Mouse (Mus musculus) liver, adult 2 months (tissue): Measurements from ENCODE around the gene Bmp2k.

Experiments
- CTCF ChIP-seq: fragments of 200-500 bp; IDR thresholded peaks from 2 replicates; pipeline ENCODE4 v1.5.1; 2011; ENCODE audit warnings: low read depth, low read length, control low read depth
- POLR2A ChIP-seq: fragments of 200-500 bp; IDR thresholded peaks from 2 replicates; pipeline ENCODE4 v1.6.1; 2011; ENCODE audit warnings: low read length, control low read depth; ENCODE audit not compliant: insufficient read depth; ENCODE audit errors: extremely low read depth

DNA sequence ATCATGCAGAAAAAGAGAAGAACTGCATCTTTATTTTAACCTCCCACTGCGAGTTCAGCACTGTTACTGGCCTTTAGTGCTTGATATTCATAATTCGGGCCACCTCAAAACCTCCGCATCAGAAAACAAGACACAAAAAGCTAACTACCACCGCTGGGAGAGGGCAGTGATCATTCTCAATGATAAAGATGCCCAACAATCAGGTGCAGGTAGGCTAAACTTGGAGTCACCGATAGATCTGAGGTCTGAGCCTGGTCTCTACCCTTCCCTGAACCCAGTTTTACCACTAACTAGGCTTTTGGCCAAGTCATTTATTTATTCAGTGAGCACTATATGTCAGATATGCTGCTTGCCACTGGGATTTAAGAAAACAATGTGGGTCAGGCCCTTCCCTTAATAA, 4.8 kb upstream of the Bmp2k start:
- TF ChIP-seq CTCF (no peak), POLR2A (no peak)
